Mouse (Mus musculus) heart, embryonic 14.5 days (tissue): Measurements from ENCODE around the gene 5330417C22Rik. TPM values are rescaled to one million over a fixed set of nuclear protein-coding genes. Genes with fewer than 3 reads are reported as not detected.

ENCODE experiments used
- ATAC-seq: fragments of 200-750 bp; cut with Nextera tagmentation; 2 replicates; pipeline ENCODE4 v1.8.0; 2017; ENCODE audit warnings: low read depth, moderate TSS enrichment; ENCODE audit not compliant: insufficient number of reproducible peaks, insufficient read depth, low FRiP score
- H3K27ac ChIP-seq, 2 experiments: fragments of 200-500 bp in 1 of 2; fragments of 300-500 bp in 1 of 2; sonication (generic) in 1 of 2; replicated peaks in 1 of 2; 2 replicates each; pipeline ENCODE4 v1.5.1; 2012 to 2014; ENCODE audit warnings: low read depth in 2 of 2, low read length in 2 of 2, control low read depth in 1 of 2, mild to moderate bottlenecking in 1 of 2, mixed read lengths in 1 of 2; ENCODE audit not compliant: control insufficient read depth in 1 of 2, insufficient read depth in 1 of 2
- H3K27me3 ChIP-seq: fragments of 300-500 bp; sonication (generic); 2 replicates; pipeline ENCODE4 v1.6.1; 2014; ENCODE audit warnings: mild to moderate bottlenecking, low read length, control low read depth; ENCODE audit not compliant: control insufficient read depth, insufficient read depth
- H3K36me3 ChIP-seq: fragments of 300-500 bp; sonication (generic); 2 replicates; pipeline ENCODE4 v1.6.1; 2014; ENCODE audit warnings: mild to moderate bottlenecking, control low read depth, low read length, mixed read lengths; ENCODE audit not compliant: control insufficient read depth, insufficient read depth
- H3K4me1 ChIP-seq, 2 experiments: fragments of 200-500 bp in 1 of 2; fragments of 300-500 bp in 1 of 2; sonication (generic) in 1 of 2; 2 replicates each; pipeline ENCODE4 v1.6.1; 2012 to 2014; ENCODE audit warnings: low read length in 2 of 2, control low read depth in 1 of 2, mixed read lengths in 1 of 2; ENCODE audit not compliant: control insufficient read depth in 2 of 2, insufficient read depth in 2 of 2
- H3K4me2 ChIP-seq: fragments of 300-500 bp; sonication (generic); 2 replicates; pipeline ENCODE4 v1.6.1; 2014; ENCODE audit warnings: mild to moderate bottlenecking, low read length
- H3K4me3 ChIP-seq, 2 experiments: fragments of 200-500 bp in 1 of 2; fragments of 300-500 bp in 1 of 2; sonication (generic) in 1 of 2; 2 replicates each; pipeline ENCODE4 v1.5.1; 2012 to 2014; ENCODE audit warnings: low read length in 2 of 2, mild to moderate bottlenecking in 2 of 2, control low read depth in 1 of 2, low read depth in 1 of 2, moderate library complexity in 1 of 2; ENCODE audit not compliant: control insufficient read depth in 1 of 2, insufficient read depth in 1 of 2
- H3K9ac ChIP-seq: fragments of 300-500 bp; sonication (generic); 2 replicates; pipeline ENCODE4 v1.6.1; 2014; ENCODE audit warnings: mild to moderate bottlenecking, low read length
- H3K9me3 ChIP-seq: fragments of 300-500 bp; sonication (generic); 2 replicates; pipeline ENCODE4 v1.6.1; 2016; ENCODE audit warnings: low read length, control low read depth; ENCODE audit not compliant: control insufficient read depth
- WGBS: fragments of 180-500 bp; shearing (Covaris S2); extraction: QIAGEN DNeasy Blood & Tissue Kit; methylation state at CpG from one replicate; pipeline ENCODE4 v1.1.7; 2014; 5-methylcytosine and 5-hydroxymethylcytosine counted together
- polyA plus RNA-seq: library from polyadenylated mRNA; unstranded; fragments of >200 nt; fragmentation: Nextera tagmentation; extraction: Ambion mirVana; gene quantifications from 2 replicates; pipeline ENCODE4 v1.2.1, GENCODE M21; 2014

The 5330417C22Rik gene
- polyA plus RNA-seq, 1 experiment from 2014 or later, result 0.80 TPM

- H3K36me3 ChIP-seq, result no peaks in the 10 kb centered on the region
- no peak overlapping the region for H3K4me3 ChIP-seq
- ATAC-seq, result no peak
- no peaks in the 10 kb centered on the region for H3K27me3 ChIP-seq
- 62% methylated on average over 14 of the region's 14 CpGs for WGBS
- H3K27ac ChIP-seq, result no peak overlapping the region
- no peaks in the 10 kb centered on the region for H3K4me1 ChIP-seq
- H3K9ac ChIP-seq, result no peak overlapping the region
- no peaks in the 10 kb centered on the region for H3K9me3 ChIP-seq
- no peak overlapping the region for H3K4me2 ChIP-seq
Observed at GRCm38 (mm10) chr3:108476761-108477619, 59.3 kb downstream of the 5330417C22Rik start.

- Histone ChIP-seq H3K36me3 (no peaks in the 10 kb centered on the region), H3K9ac (no peak overlapping the region), H3K27me3 (no peaks in the 10 kb centered on the region), H3K4me2 (no peak overlapping the region), H3K27ac (no peak overlapping the region), H3K4me3 (no peak overlapping the region), H3K9me3 (no peaks in the 10 kb centered on the region), H3K4me1 (no peaks in the 10 kb centered on the region)
- no peak for ATAC-seq
- 75% methylated on average over 5 of the region's 5 CpGs for WGBS
Observed at GRCm38 (mm10) chr3:108475496-108475895, 60.8 kb downstream of the 5330417C22Rik start.

DNA sequence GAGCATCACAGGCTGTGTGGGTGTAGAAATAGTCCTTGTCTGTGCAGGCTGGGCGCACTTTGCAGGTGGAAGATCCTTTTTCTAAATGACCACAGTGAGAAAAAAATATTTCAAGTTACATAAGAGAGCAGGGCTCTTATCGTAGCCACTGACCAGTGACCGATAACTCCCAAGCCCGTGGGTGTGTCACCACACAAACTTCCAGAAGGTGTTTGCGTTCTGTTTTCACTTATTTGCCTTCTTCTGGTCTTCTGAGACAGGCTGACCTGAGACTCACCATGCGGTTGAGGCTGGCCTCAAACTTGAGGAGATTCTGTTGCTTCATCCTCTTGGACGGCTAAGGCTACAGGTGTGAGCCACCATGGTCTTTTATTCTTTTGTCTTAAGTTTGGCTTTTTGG is 61.4 kb downstream of the 5330417C22Rik start:
- Histone ChIP-seq H3K27me3 (no peaks in the 10 kb centered on the region), H3K4me2 (no peak overlapping the region), H3K36me3 (no peaks in the 10 kb centered on the region), H3K9me3 (no peaks in the 10 kb centered on the region), H3K27ac (no peak overlapping the region), H3K4me1 (no peaks in the 10 kb centered on the region), H3K9ac (no peak overlapping the region), H3K4me3 (no peak overlapping the region)
- no peak for ATAC-seq
- WGBS, result 88% methylated on average over 7 of the region's 7 CpGs

GRCm38 (mm10) chr3:108467760-108468159 is 68.6 kb downstream of the 5330417C22Rik start:
- Histone ChIP-seq H3K27ac (no peak overlapping the region), H3K4me1 (0 out of 4 replicates have a peak, but pooled peaks cover 0 to 2% of the 10 kb centered on the region in 2 experiments), H3K36me3 (no peaks in the 10 kb centered on the region), H3K27me3 (no peaks in the 10 kb centered on the region), H3K4me2 (no peak overlapping the region), H3K9ac (no peak overlapping the region), H3K4me3 (no peak overlapping the region), H3K9me3 (no peaks in the 10 kb centered on the region)
- no peak for ATAC-seq
- WGBS, result 58% methylated on average over 8 of the region's 8 CpGs

DNA sequence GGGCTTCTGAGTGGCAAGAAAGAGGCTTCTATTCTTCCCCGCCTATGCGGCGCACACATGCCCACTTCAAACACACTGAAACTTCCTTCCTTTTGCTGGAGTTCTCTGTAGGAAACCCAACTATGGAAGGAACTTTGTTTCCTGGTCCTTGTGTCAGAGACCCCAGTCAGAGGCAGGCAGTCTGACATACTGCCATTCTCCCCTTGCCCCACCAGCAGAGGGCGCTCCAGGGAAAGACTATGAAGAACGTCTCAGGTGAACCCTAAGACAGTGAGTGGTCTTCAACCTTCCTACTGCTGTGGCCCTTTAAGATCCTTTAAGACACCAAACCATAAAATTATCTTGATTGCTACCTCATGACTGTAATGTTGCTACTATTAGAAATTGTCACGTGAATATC is 69.9 kb downstream of the 5330417C22Rik start:
- H3K4me3 ChIP-seq, result no peak overlapping the region
- no peak for ATAC-seq
- no peak overlapping the region for H3K4me2 ChIP-seq
- H3K27me3 ChIP-seq, result no peaks in the 10 kb centered on the region
- H3K27ac ChIP-seq, result no peak overlapping the region
- no peaks in the 10 kb centered on the region for H3K36me3 ChIP-seq
- H3K4me1 ChIP-seq, result 0 out of 4 replicates have a peak, but pooled peaks cover 0 to 2% of the 10 kb centered on the region in 2 experiments
- H3K9me3 ChIP-seq, result no peaks in the 10 kb centered on the region
- H3K9ac ChIP-seq, result no peak overlapping the region
- 85% methylated on average over 6 of the region's 6 CpGs for WGBS

DNA sequence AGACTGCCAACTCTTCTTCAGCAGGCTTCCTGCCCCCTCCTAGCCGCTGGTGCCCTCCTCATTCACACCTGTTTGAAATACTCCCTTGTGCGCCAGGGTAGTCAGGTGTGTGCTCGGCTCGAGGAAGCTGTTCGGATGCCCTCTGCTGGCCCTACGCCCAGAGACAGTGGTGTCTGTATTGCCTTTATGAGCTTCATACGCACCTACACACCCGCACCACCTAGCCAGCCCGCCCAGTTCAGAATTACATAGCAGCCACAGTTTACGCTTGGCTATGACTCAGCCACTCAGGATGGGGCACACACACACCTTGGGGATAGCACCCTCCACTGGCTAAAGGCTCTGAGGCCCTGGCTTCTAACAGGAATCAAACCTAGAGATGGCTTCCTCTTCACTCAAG is 77.5 kb downstream of the 5330417C22Rik start:
- H3K9me3 ChIP-seq, result no peaks in the 10 kb centered on the region
- H3K9ac ChIP-seq, result peak overlapping the region; percentile 30; the same call in 1 of the 2 replicates
- H3K27me3 ChIP-seq, result no peaks in the 10 kb centered on the region
- no peak overlapping the region for H3K27ac ChIP-seq
- ATAC-seq, result no peak
- peak overlapping the region in 1 of 2 experiments; percentile 7; a peak in 1 of 4 replicates for H3K4me3 ChIP-seq
- peaks cover 0 to 6% of the 10 kb centered on the region in 2 experiments; a peak in 1 of 4 replicates for H3K4me1 ChIP-seq
- peak overlapping the region; percentile 49 for H3K4me2 ChIP-seq
- WGBS, result 30% methylated on average over 10 of the region's 10 CpGs
- H3K36me3 ChIP-seq, result no peaks in the 10 kb centered on the region

GRCm38 (mm10) chr3:108458380-108458779 is 78.0 kb downstream of the 5330417C22Rik start:
- Histone ChIP-seq H3K4me3 (peak overlapping the region; percentile 6 to 7; a peak in 2 of 4 replicates), H3K4me2 (peak overlapping the region; percentile 49), H3K36me3 (no peaks in the 10 kb centered on the region), H3K27ac (no peak overlapping the region), H3K9me3 (no peaks in the 10 kb centered on the region), H3K27me3 (no peaks in the 10 kb centered on the region), H3K4me1 (peaks cover 0 to 6% of the 10 kb centered on the region in 2 experiments; a peak in 1 of 4 replicates), H3K9ac (peak overlapping the region; percentile 30; the same call in 1 of the 2 replicates)
- no peak for ATAC-seq
- WGBS, result 55% methylated on average over 14 of the region's 14 CpGs
